Mouse (Mus musculus) hindbrain, embryonic 15.5 days (tissue): ENCODE results near the gene Rgs8. TPM values are rescaled to one million over a fixed set of nuclear protein-coding genes. Genes with fewer than 3 reads are reported as not detected.

Experiments used
- ATAC-seq: fragments of 200-750 bp; cut with Nextera tagmentation; 2 replicates; pipeline ENCODE4 v1.8.0; 2017; ENCODE audit warnings: low read depth, moderate number of reproducible peaks, moderate TSS enrichment; ENCODE audit not compliant: low FRiP score
- H3K27ac ChIP-seq: fragments of 300-500 bp; sonication (generic); replicated peaks from 2 replicates; pipeline ENCODE4 v1.5.1; 2015; ENCODE audit warnings: mild to moderate bottlenecking, inconsistent platforms
- H3K27me3 ChIP-seq: fragments of 300-500 bp; sonication (generic); 2 replicates; pipeline ENCODE4 v1.6.1; 2015; ENCODE audit warnings: control low read depth, inconsistent platforms
- H3K36me3 ChIP-seq: fragments of 300-500 bp; sonication (generic); 2 replicates; pipeline ENCODE4 v1.6.1; 2015; ENCODE audit warnings: control low read depth, inconsistent platforms
- H3K4me1 ChIP-seq: fragments of 300-500 bp; sonication (generic); replicated peaks from 2 replicates; pipeline ENCODE4 v1.6.1; 2015; ENCODE audit warnings: control low read depth, inconsistent platforms
- H3K4me2 ChIP-seq: fragments of 300-500 bp; sonication (generic); 2 replicates; pipeline ENCODE4 v1.6.1; 2015; ENCODE audit warnings: moderate library complexity, mild to moderate bottlenecking, inconsistent platforms
- H3K4me3 ChIP-seq: fragments of 300-500 bp; sonication (generic); 2 replicates; pipeline ENCODE4 v1.5.1; 2015; ENCODE audit warnings: mild to moderate bottlenecking, inconsistent platforms
- H3K9ac ChIP-seq: fragments of 300-500 bp; sonication (generic); 2 replicates; pipeline ENCODE4 v1.6.1; 2015; ENCODE audit warnings: inconsistent platforms
- H3K9me3 ChIP-seq: fragments of 300-500 bp; sonication (generic); 2 replicates; pipeline ENCODE4 v1.6.1; 2016; ENCODE audit warnings: control low read depth, inconsistent platforms
- WGBS: fragments of 180-500 bp; shearing (Covaris S2); methylation state at CpG from one replicate; pipeline ENCODE4 v1.1.7; 2015; 5-methylcytosine and 5-hydroxymethylcytosine counted together
- polyA plus RNA-seq: library from polyadenylated mRNA; unstranded; fragments of >200 nt; fragmentation: Nextera tagmentation; extraction: Ambion mirVana; gene quantifications from 2 replicates; pipeline ENCODE4 v1.2.1, GENCODE M21; 2015

Rgs8 gene
- 21.2 and 21.6 TPM in 2 replicates for polyA plus RNA-seq

- under 1% methylated on average over 26 of the region's 26 CpGs for WGBS
- Histone ChIP-seq H3K4me3 (peak within 1 kb of the TSS; percentile 46), H3K9me3 (no peaks in the 10 kb centered on the region), H3K36me3 (no peaks in the 10 kb centered on the region), H3K27ac (peak within 1 kb of the TSS; percentile 77), H3K9ac (peak within 1 kb of the TSS; percentile 44), H3K4me1 (peaks cover 38% of the 10 kb centered on the region), H3K4me2 (peak within 1 kb of the TSS; percentile 65), H3K27me3 (no peaks in the 10 kb centered on the region)
- peak; percentile 84 for ATAC-seq
These were observed at the start of gene Rgs8 for GRCm38 (mm10) chr1:153652938-153653623. Rgs8 (plus strand) TSS chr1:153653025.

- H3K9me3 ChIP-seq = no peaks in the 10 kb centered on the region
- H3K27me3 ChIP-seq = no peaks in the 10 kb centered on the region
- H3K27ac ChIP-seq = no peak overlapping the region
- ATAC-seq = no peak
- H3K36me3 ChIP-seq = no peaks in the 10 kb centered on the region
- H3K4me1 ChIP-seq = no peaks in the 10 kb centered on the region
- H3K9ac ChIP-seq = no peak overlapping the region
- H3K4me3 ChIP-seq = no peak overlapping the region
- H3K4me2 ChIP-seq = no peak overlapping the region
- WGBS = 93% methylated on average over 9 of the region's 9 CpGs
These were observed 35.4 kb upstream of the Rgs8 start for GRCm38 (mm10) chr1:153617340-153617830.

GRCm38 (mm10) chr1:153623036-153623435, 29.8 kb upstream of the Rgs8 start:
- Histone ChIP-seq H3K36me3 (no peaks in the 10 kb centered on the region), H3K4me1 (no peaks in the 10 kb centered on the region), H3K27ac (no peak overlapping the region), H3K4me3 (no peak overlapping the region), H3K27me3 (no peaks in the 10 kb centered on the region), H3K4me2 (no peak overlapping the region), H3K9ac (no peak overlapping the region), H3K9me3 (no peaks in the 10 kb centered on the region)
- ATAC-seq = no peak
- WGBS = 85% methylated on average over 4 of the region's 4 CpGs

GRCm38 (mm10) chr1:153632686-153633085, 20.1 kb upstream of the Rgs8 start:
- H3K4me3 ChIP-seq = no peak overlapping the region
- H3K27me3 ChIP-seq = no peaks in the 10 kb centered on the region
- H3K4me2 ChIP-seq = no peak overlapping the region
- no peak overlapping the region for H3K27ac ChIP-seq
- no peak for ATAC-seq
- no peaks in the 10 kb centered on the region for H3K36me3 ChIP-seq
- no peak overlapping the region for H3K9ac ChIP-seq
- H3K4me1 ChIP-seq = peaks cover 3% of the 10 kb centered on the region; the same call in 1 of the 2 replicates
- H3K9me3 ChIP-seq = no peaks in the 10 kb centered on the region
- 93% methylated on average over 6 of the region's 6 CpGs for WGBS

- peaks cover 3% of the 10 kb centered on the region; the same call in 1 of the 2 replicates for H3K4me1 ChIP-seq
- ATAC-seq = no peak
- H3K4me3 ChIP-seq = no peak overlapping the region
- H3K27ac ChIP-seq = no peak overlapping the region
- no peaks in the 10 kb centered on the region for H3K27me3 ChIP-seq
- 79% methylated on average over 5 of the region's 5 CpGs for WGBS
- no peaks in the 10 kb centered on the region for H3K9me3 ChIP-seq
- H3K36me3 ChIP-seq = no peaks in the 10 kb centered on the region
- no peak overlapping the region for H3K9ac ChIP-seq
- no peak overlapping the region for H3K4me2 ChIP-seq
These were observed 17.8 kb upstream of the Rgs8 start for GRCm38 (mm10) chr1:153635056-153635455.

- Histone ChIP-seq H3K9ac (no peak overlapping the region), H3K27ac (no peak overlapping the region), H3K9me3 (no peaks in the 10 kb centered on the region), H3K27me3 (no peaks in the 10 kb centered on the region), H3K36me3 (no peaks in the 10 kb centered on the region), H3K4me1 (peaks cover 3% of the 10 kb centered on the region; the same call in 1 of the 2 replicates), H3K4me3 (no peak overlapping the region), H3K4me2 (no peak overlapping the region)
- ATAC-seq = peak; percentile 63; the same call in 1 of the 2 replicates
- 64% methylated on average over 3 of the region's 3 CpGs for whole genome bisulfite sequencing
These were observed 17.3 kb upstream of the Rgs8 start for GRCm38 (mm10) chr1:153635521-153635920.

GRCm38 (mm10) chr1:153636821-153637220, 16.0 kb upstream of the Rgs8 start:
- Histone ChIP-seq H3K36me3 (no peaks in the 10 kb centered on the region), H3K27ac (no peak overlapping the region), H3K4me3 (no peak overlapping the region), H3K4me1 (peaks cover 11% of the 10 kb centered on the region), H3K27me3 (no peaks in the 10 kb centered on the region), H3K9me3 (no peaks in the 10 kb centered on the region), H3K4me2 (no peak overlapping the region), H3K9ac (no peak overlapping the region)
- 78% methylated on average over 5 of the region's 5 CpGs for WGBS
- ATAC-seq = no peak

GRCm38 (mm10) chr1:153641492-153641939, 11.3 kb upstream of the Rgs8 start:
- Histone ChIP-seq H3K27ac (peak overlapping the region; percentile 68), H3K9ac (no peak overlapping the region; the same call in 1 of the 2 replicates), H3K4me2 (peak overlapping the region; percentile 49), H3K4me1 (peaks cover 23% of the 10 kb centered on the region), H3K9me3 (no peaks in the 10 kb centered on the region), H3K4me3 (peak overlapping the region; percentile 11), H3K27me3 (no peaks in the 10 kb centered on the region), H3K36me3 (no peaks in the 10 kb centered on the region)
- WGBS = 3% methylated on average over 9 of the region's 9 CpGs
- peak; percentile 89 for ATAC-seq

- Histone ChIP-seq H3K4me2 (peak overlapping the region; percentile 49), H3K4me3 (peak overlapping the region; percentile 11), H3K27me3 (no peaks in the 10 kb centered on the region), H3K4me1 (peaks cover 23% of the 10 kb centered on the region), H3K9ac (no peak overlapping the region; the same call in 1 of the 2 replicates), H3K27ac (peak overlapping the region; percentile 68), H3K36me3 (no peaks in the 10 kb centered on the region), H3K9me3 (no peaks in the 10 kb centered on the region)
- 6% methylated on average over 13 of the region's 13 CpGs for WGBS
- ATAC-seq = peak; percentile 82
These were observed 10.8 kb upstream of the Rgs8 start for GRCm38 (mm10) chr1:153641940-153642501.

GRCm38 (mm10) chr1:153653674-153654073, 849 bp downstream of the Rgs8 start:
- H3K4me1 ChIP-seq = peaks cover 44% of the 10 kb centered on the region
- peak overlapping the region; percentile 77 for H3K27ac ChIP-seq
- 2% methylated on average over 5 of the region's 5 CpGs for WGBS
- no peaks in the 10 kb centered on the region for H3K27me3 ChIP-seq
- no peak for ATAC-seq
- H3K36me3 ChIP-seq = no peaks in the 10 kb centered on the region
- H3K9me3 ChIP-seq = no peaks in the 10 kb centered on the region
- H3K9ac ChIP-seq = peak overlapping the region; percentile 44
- H3K4me3 ChIP-seq = peak overlapping the region; percentile 46
- peak overlapping the region; percentile 65 for H3K4me2 ChIP-seq

GRCm38 (mm10) chr1:153659666-153660065, 6.8 kb downstream of the Rgs8 start:
- peak overlapping the region; percentile 36 for H3K4me2 ChIP-seq
- no peak for ATAC-seq
- peaks cover 64% of the 10 kb centered on the region for H3K4me1 ChIP-seq
- 20% methylated on average over 9 of the region's 9 CpGs for WGBS
- no peaks in the 10 kb centered on the region for H3K36me3 ChIP-seq
- peak overlapping the region; percentile 70 for H3K27ac ChIP-seq
- H3K9me3 ChIP-seq = no peaks in the 10 kb centered on the region
- H3K27me3 ChIP-seq = no peaks in the 10 kb centered on the region
- H3K9ac ChIP-seq = no peak overlapping the region
- no peak overlapping the region for H3K4me3 ChIP-seq
